Mouse (Mus musculus): ENCODE measurements at regions not wholly inside any gene's neighbourhood (a gene's known extent, or its start where the extent isn't known, plus 50 kb on each side); places are given as distances from the start of the nearest gene placed in this dataset.

- no peak overlapping the region for H3K4me2 ChIP-seq (replicated peaks)
- no peaks in the 10 kb centered on the region for H3K9me3 ChIP-seq
- no peaks in the 10 kb centered on the region for H3K27me3 ChIP-seq (replicated peaks)
- ATAC-seq = no peak
- no peaks in the 10 kb centered on the region for H3K36me3 ChIP-seq
- WGBS = 62% methylated on average over 4 of the region's 4 CpGs
- H3K4me3 ChIP-seq (replicated peaks) = no peak overlapping the region
- no peak overlapping the region for H3K9ac ChIP-seq
- no peak overlapping the region for H3K27ac ChIP-seq
- H3K4me1 ChIP-seq (replicated peaks) = no peaks in the 10 kb centered on the region
Measured at GRCm38 (mm10) chr2:61319226-61319625, 259.2 kb upstream of the Tank start.

DNA sequence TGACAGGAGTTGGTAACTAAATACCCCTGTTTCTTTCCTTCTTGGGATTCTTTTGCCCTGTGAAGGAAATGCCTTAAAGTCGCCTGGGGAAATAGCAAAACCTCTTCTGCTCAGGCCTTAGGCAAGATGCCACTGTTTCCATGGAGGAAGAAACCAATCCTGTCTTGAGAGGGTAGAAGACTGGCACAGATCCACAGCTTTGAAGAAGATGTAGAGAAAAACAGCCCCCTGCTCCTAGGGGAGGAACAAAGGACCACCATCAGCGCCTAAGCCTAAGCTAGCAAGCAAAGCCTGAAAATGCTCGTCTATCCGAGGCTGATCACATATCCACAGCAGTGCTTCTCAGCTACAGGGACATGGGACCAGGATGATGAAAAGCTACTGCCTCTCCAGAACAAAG, 268.0 kb upstream of the Tank start:
- WGBS = 79% methylated on average over 4 of the region's 4 CpGs
- Histone ChIP-seq H3K9me3 (no peaks in the 10 kb centered on the region), H3K4me1 (replicated peaks) (no peaks in the 10 kb centered on the region), H3K4me2 (replicated peaks) (no peak overlapping the region), H3K27me3 (replicated peaks) (no peaks in the 10 kb centered on the region), H3K9ac (no peak overlapping the region), H3K4me3 (replicated peaks) (no peak overlapping the region), H3K27ac (no peak overlapping the region), H3K36me3 (no peaks in the 10 kb centered on the region)
- ATAC-seq = no peak

- H3K36me3 ChIP-seq = no peaks in the 10 kb centered on the region
- no peaks in the 10 kb centered on the region for H3K27me3 ChIP-seq (replicated peaks)
- 79% methylated on average over 2 of the region's 2 CpGs for WGBS
- H3K27ac ChIP-seq = no peak overlapping the region
- H3K4me1 ChIP-seq (replicated peaks) = no peaks in the 10 kb centered on the region
- no peaks in the 10 kb centered on the region for H3K9me3 ChIP-seq
- no peak overlapping the region for H3K4me2 ChIP-seq (replicated peaks)
- H3K4me3 ChIP-seq (replicated peaks) = no peak overlapping the region
- ATAC-seq = no peak
- no peak overlapping the region for H3K9ac ChIP-seq
Measured at GRCm38 (mm10) chr2:61309219-61309618, 269.2 kb upstream of the Tank start.

GRCm38 (mm10) chr2:61297135-61297534, 281.2 kb upstream of the Tank start:
- Histone ChIP-seq H3K4me2 (replicated peaks) (no peak overlapping the region), H3K36me3 (no peaks in the 10 kb centered on the region), H3K4me3 (replicated peaks) (no peak overlapping the region), H3K9ac (no peak overlapping the region), H3K27ac (no peak overlapping the region), H3K27me3 (replicated peaks) (no peaks in the 10 kb centered on the region), H3K4me1 (replicated peaks) (peaks cover 5% of the 10 kb centered on the region; the same call in 1 of the 2 replicates), H3K9me3 (no peaks in the 10 kb centered on the region)
- WGBS = 59% methylated on average over 5 of the region's 5 CpGs
- no peak for ATAC-seq

DNA sequence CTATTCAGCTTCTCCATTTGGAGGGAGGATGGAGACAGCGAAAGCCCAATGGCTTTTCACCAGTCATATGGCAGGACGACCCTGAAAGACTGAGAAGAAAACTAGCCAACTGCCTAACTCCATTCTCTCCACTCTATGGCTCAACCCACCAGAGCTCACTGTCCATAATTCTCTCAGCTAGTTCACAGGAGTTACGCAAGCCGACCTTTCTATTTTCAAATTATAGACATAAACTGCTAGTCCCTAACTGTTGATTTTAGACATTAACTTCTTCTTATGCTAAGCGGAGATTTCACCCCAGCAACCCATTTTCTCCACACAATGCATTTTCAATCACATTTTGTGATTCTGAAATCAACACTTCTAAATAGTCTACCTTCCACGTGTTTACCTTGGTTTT, 281.8 kb upstream of the Tank start:
- 81% methylated on average over 6 of the region's 6 CpGs for WGBS
- ATAC-seq = no peak
- Histone ChIP-seq H3K27me3 (replicated peaks) (no peaks in the 10 kb centered on the region), H3K4me3 (replicated peaks) (no peak overlapping the region), H3K27ac (no peak overlapping the region), H3K9ac (no peak overlapping the region), H3K9me3 (no peaks in the 10 kb centered on the region), H3K4me1 (replicated peaks) (peaks cover 5% of the 10 kb centered on the region; the same call in 1 of the 2 replicates), H3K36me3 (no peaks in the 10 kb centered on the region), H3K4me2 (replicated peaks) (no peak overlapping the region)

- Histone ChIP-seq H3K36me3 (no peaks in the 10 kb centered on the region), H3K27me3 (replicated peaks) (no peaks in the 10 kb centered on the region), H3K27ac (no peak overlapping the region), H3K9me3 (no peaks in the 10 kb centered on the region), H3K9ac (no peak overlapping the region), H3K4me1 (replicated peaks) (peaks cover 5% of the 10 kb centered on the region; the same call in 1 of the 2 replicates), H3K4me2 (replicated peaks) (no peak overlapping the region), H3K4me3 (replicated peaks) (no peak overlapping the region)
- ATAC-seq = no peak
- 25% methylated on average over 6 of the region's 6 CpGs for WGBS
Measured at GRCm38 (mm10) chr2:61295261-61295964, 283.0 kb upstream of the Tank start.

DNA sequence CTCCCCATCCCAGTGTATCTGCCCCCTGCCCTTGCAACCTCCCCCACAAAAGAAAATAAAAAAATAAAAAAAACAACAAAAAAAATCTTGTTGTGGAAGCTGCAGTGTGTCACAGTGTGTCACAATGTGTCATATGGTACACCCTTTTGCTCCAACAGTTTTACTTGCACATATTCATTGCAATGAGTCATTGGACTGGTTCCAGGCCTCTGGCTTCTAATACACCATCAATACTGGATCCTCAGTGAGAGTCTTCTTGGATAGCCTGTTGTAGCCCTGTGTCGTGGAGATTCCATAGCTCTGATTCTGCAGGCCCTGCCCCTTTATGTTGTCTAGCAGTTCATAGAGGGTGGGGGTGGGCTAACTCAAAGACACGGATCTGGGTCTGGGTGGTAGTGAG, 290.1 kb upstream of the Tank start:
- Histone ChIP-seq H3K4me2 (replicated peaks) (no peak overlapping the region), H3K4me1 (replicated peaks) (no peaks in the 10 kb centered on the region), H3K4me3 (replicated peaks) (no peak overlapping the region), H3K9ac (no peak overlapping the region), H3K27ac (no peak overlapping the region), H3K36me3 (no peaks in the 10 kb centered on the region), H3K9me3 (no peaks in the 10 kb centered on the region), H3K27me3 (replicated peaks) (no peaks in the 10 kb centered on the region)
- 73% methylated on average over 2 of the region's 2 CpGs for WGBS
- no peak for ATAC-seq

DNA sequence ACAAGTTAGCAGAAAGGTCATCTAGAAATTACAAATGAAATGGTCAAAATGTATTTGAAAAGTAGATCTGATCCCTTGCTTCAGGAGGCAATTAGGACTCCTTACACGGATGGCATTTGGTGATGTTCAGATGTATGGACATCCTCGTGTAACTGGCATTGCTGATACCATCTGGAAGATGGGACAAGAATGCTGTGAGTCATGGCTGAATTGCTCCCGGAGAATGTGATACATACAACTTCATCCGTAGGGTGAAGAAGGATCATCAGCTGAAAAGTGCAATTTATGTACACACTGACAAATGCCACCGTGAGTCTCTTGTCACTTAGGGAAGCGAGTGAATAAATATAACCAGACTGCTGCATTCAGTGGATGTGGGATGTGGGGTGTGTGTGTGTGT, 293.7 kb upstream of the Tank start:
- H3K27ac ChIP-seq = no peak overlapping the region

DNA sequence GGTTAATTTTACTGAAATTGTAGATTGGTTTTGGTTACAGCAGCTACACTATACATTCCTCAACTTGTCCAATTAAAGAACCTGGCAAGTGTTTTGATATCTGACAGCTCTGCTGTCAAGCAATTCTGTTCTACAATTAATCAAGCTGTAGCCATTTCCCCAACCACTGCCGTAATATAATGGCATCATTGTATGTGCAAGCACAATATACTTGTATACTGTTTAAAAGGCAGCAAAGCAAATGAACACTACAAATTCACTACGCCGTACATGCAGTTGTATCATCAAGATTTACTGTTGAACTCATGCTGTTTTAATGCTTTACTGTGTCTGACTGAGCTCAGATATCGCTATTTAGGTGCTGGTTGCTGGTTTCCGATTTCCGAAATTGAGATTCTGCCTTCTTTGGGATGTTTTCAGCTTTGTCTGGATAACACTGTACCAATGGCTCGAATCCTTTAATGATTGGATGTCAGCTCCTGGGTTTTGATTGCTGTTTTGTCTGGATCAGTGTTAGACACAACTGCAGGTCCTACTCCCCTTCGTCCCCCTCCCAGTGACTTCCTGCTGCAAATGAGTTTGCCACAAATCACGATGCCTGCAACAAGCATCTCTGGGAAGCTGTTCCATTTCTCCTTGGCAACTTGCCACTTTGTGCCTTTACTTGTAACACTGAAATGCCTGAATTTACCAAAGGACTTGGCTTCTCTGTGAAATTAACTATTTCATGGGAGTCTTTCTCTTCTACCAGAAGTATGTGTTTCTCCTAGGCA, 294.4 kb upstream of the Tank start:
- H3K9me3 ChIP-seq = no peaks in the 10 kb centered on the region
- H3K36me3 ChIP-seq = no peaks in the 10 kb centered on the region
- no peaks in the 10 kb centered on the region for H3K4me1 ChIP-seq (replicated peaks)
- H3K27ac ChIP-seq = no peak overlapping the region
- 55% methylated on average over 9 of the region's 9 CpGs for WGBS
- no peak overlapping the region for H3K9ac ChIP-seq
- no peaks in the 10 kb centered on the region for H3K27me3 ChIP-seq (replicated peaks)
- no peak overlapping the region for H3K4me2 ChIP-seq (replicated peaks)
- no peak for ATAC-seq
- no peak overlapping the region for H3K4me3 ChIP-seq (replicated peaks)

More for the DNA sequence above, 293.7 kb upstream of the Tank start:
- Histone ChIP-seq H3K27me3 (replicated peaks) (no peaks in the 10 kb centered on the region), H3K9me3 (no peaks in the 10 kb centered on the region), H3K4me1 (replicated peaks) (no peaks in the 10 kb centered on the region), H3K4me3 (replicated peaks) (no peak overlapping the region), H3K36me3 (no peaks in the 10 kb centered on the region), H3K9ac (no peak overlapping the region), H3K4me2 (replicated peaks) (no peak overlapping the region)
- no peak for ATAC-seq
- WGBS = 74% methylated on average over 6 of the region's 6 CpGs

DNA sequence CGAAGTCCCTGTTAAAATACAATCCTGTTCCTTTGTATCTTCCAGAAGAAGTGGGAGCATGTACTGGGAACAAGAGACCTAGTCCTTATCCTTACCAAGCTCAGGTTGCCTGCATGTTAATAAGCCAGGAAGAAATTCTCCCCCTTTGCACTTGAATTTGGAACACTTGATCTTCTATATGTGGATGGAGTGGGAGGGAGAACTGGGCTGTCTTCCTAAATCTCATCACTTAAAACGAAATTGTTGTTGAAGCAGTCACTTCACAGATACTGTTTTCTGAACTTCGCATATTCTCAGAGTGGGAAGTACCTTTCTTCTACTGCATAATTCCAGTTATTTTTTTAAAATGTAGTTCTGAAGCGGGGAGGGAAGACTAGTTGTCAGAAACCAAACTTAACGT, 305.7 kb upstream of the Tank start:
- no peaks in the 10 kb centered on the region for H3K36me3 ChIP-seq
- H3K4me1 ChIP-seq (replicated peaks) = no peaks in the 10 kb centered on the region
- no peaks in the 10 kb centered on the region for H3K9me3 ChIP-seq
- H3K27me3 ChIP-seq (replicated peaks) = no peaks in the 10 kb centered on the region
- no peak overlapping the region for H3K9ac ChIP-seq
- ATAC-seq = no peak
- H3K27ac ChIP-seq = no peak overlapping the region
- H3K4me3 ChIP-seq (replicated peaks) = no peak overlapping the region
- H3K4me2 ChIP-seq (replicated peaks) = no peak overlapping the region
- WGBS = 82% methylated on average over 5 of the region's 5 CpGs

DNA sequence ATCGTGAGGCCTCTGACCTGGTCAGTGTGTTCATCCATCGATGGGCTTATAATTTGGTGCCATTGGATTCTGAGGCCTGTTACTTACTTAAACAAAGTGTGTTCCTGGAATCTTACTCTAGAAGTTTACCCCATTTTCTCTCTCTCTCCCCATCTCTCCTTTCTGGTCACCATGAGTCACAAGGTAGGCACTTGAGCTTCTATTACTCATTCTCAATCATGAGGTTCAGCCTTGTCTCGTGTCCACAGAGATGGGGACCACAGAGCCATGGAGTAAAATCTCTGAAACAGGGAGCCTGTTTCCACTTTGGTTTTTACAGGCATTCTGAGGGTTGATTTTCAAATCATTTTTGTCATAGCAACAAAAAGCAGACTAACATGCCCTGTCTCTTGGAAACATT, 304.7 kb upstream of the Rbms1 start:
- Histone ChIP-seq H3K4me3 (replicated peaks) (no peak overlapping the region), H3K4me2 (replicated peaks) (no peak overlapping the region), H3K27ac (no peak overlapping the region), H3K9me3 (no peaks in the 10 kb centered on the region), H3K36me3 (no peaks in the 10 kb centered on the region), H3K27me3 (replicated peaks) (no peaks in the 10 kb centered on the region), H3K4me1 (replicated peaks) (no peaks in the 10 kb centered on the region), H3K9ac (no peak overlapping the region)
- 91% methylated on average over 3 of the region's 3 CpGs for WGBS
- ATAC-seq = no peak

- Histone ChIP-seq H3K4me2 (replicated peaks) (no peak overlapping the region), H3K9ac (no peak overlapping the region), H3K4me3 (replicated peaks) (no peak overlapping the region), H3K27me3 (replicated peaks) (no peaks in the 10 kb centered on the region), H3K36me3 (no peaks in the 10 kb centered on the region), H3K9me3 (no peaks in the 10 kb centered on the region), H3K27ac (no peak overlapping the region), H3K4me1 (replicated peaks) (no peaks in the 10 kb centered on the region)
- WGBS = 59% methylated on average over 9 of the region's 9 CpGs
- ATAC-seq = no peak
Measured at GRCm38 (mm10) chr2:61250068-61250800, 287.2 kb upstream of the Rbms1 start.
